Mouse (Mus musculus) lung, postnatal 4 days (tissue): ENCODE data around the gene Ggt1.
A peak's percentile ranks its signal among the peaks of the same experiment; 100 is the strongest.
"Not testable (repeated sequence)": the region's sequence is repeated elsewhere in the genome, so short reads cannot be mapped to it uniquely, and the experiment has no call there.

Experiments used
- DNase-seq, 2 experiments: peaks; one replicate each; pipeline ENCODE4 v3.0.0; 2021

Gene Ggt1

GRCm38 (mm10) chr10:75551175-75551574, 10.2 kb upstream of the Ggt1 start:
- DNase-seq = peak; percentile 45 to 55

- no peak for DNase-seq
Measured at GRCm38 (mm10) chr10:75552106-75552505, 9.3 kb upstream of the Ggt1 start.

- DNase-seq = peak in 1 of 2 experiments; percentile 68
Measured at GRCm38 (mm10) chr10:75552701-75553450, 8.5 kb upstream of the Ggt1 start.

GRCm38 (mm10) chr10:75554090-75554489, 7.3 kb upstream of the Ggt1 start:
- DNase-seq = no peak

GRCm38 (mm10) chr10:75555557-75555956, 5.8 kb upstream of the Ggt1 start:
- DNase-seq = no peak

GRCm38 (mm10) chr10:75556026-75556425, 5.4 kb upstream of the Ggt1 start:
- DNase-seq = no peak

GRCm38 (mm10) chr10:75558515-75558914, 2.9 kb upstream of the Ggt1 start:
- no peak for DNase-seq

- no peak for DNase-seq
Measured at GRCm38 (mm10) chr10:75559041-75559675, 2.2 kb upstream of the Ggt1 start.

GRCm38 (mm10) chr10:75559676-75560548, 1.5 kb upstream of the Ggt1 start, which contains the start of gene Lrrc75b:
TSS of gene Lrrc75b (minus strand) at chr10:75560330.
- DNase-seq = peak; percentile 49 to 65

GRCm38 (mm10) chr10:75560549-75560899, 880 bp upstream of the Ggt1 start:
- no peak for DNase-seq

GRCm38 (mm10) chr10:75562596-75562995, 1.2 kb downstream of the Ggt1 start:
- DNase-seq = no peak

- no peak for DNase-seq
Measured at GRCm38 (mm10) chr10:75564687-75565265, 3.4 kb downstream of the Ggt1 start.

GRCm38 (mm10) chr10:75565436-75565835, 4.0 kb downstream of the Ggt1 start:
- DNase-seq = peak in 1 of 2 experiments; percentile 45

- no peak for DNase-seq
Measured at GRCm38 (mm10) chr10:75565906-75566305, 4.5 kb downstream of the Ggt1 start.

- no peak for DNase-seq
Measured at GRCm38 (mm10) chr10:75566321-75566720, 4.9 kb downstream of the Ggt1 start.

GRCm38 (mm10) chr10:75566765-75567164, 5.4 kb downstream of the Ggt1 start:
- DNase-seq = not testable (repeated sequence)

GRCm38 (mm10) chr10:75568029-75568428, 6.6 kb downstream of the Ggt1 start:
- DNase-seq = no peak

GRCm38 (mm10) chr10:75568441-75568840, 7.0 kb downstream of the Ggt1 start:
- no peak for DNase-seq

- DNase-seq = no peak
Measured at GRCm38 (mm10) chr10:75568851-75569250, 7.4 kb downstream of the Ggt1 start.

GRCm38 (mm10) chr10:75570981-75571657, 9.7 kb downstream of the Ggt1 start:
- no peak for DNase-seq

GRCm38 (mm10) chr10:75571937-75572336, 10.5 kb downstream of the Ggt1 start:
- DNase-seq = no peak

- no peak for DNase-seq
Measured at GRCm38 (mm10) chr10:75573181-75573580, 11.8 kb downstream of the Ggt1 start.
